Mouse (Mus musculus): ENCODE measurements at regions not wholly inside any gene's neighbourhood (a gene's known extent, or its start where the extent isn't known, plus 50 kb on each side); places are given as distances from the start of the nearest gene placed in this dataset.

DNA sequence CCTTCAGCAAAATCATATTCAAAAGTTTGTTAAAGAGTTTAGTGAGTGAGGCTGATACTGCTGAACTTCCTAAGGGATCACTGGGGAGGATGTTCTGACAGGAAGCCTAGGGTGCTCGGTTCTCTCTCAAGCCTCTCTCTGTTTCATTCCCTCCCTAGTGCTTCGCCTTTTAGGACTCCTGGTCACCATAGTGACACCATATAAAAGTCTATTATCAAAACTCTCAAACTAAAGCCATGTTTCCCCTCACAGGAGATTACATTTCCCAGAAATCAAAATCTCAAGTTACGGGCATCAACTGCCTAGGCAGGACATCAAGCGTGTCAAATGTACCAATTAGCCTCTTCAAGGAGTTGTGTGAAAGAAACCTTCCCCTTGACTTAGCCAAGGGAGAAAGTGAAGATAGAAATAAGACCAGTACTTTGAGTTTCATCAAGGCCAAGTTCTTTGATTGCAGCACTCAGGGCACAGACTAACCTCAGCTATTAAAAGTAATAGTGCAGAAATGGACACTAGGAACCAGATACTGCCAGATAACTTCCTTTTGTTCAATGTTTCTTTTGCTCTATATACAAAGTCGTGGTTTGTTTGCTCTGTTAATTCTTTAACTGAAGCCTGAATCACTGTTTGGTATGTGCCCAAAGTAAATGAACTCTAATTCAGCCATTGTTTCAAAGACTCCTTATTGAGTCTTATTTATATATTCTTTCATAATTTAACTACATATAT, 752.6 kb downstream of the Jrkl start:
- DNase-seq, result no peak

- no peak for DNase-seq
These were observed 787.8 kb downstream of the Jrkl start for GRCm38 (mm10) chr9:12457810-12458209.

DNA sequence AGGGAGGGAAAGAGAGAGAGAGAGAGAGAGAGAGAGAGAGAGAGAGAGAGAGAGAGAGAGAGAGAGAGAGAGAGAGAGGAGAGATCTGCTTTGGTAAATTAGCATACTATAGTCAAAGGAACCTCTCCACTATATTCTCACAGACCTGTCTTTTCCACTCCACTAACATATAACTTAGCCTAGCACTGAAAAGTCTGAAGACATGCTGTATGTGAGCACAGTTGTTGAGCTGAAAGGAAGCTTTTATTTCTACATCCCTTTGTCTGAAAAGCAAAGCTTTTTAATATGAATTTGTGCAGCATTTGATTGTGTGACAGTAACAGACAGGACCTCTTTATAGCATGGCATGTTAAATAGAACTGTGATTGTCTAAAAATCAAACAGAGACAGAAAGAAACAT, 788.9 kb downstream of the Jrkl start:
- DNase-seq, result no peak

- no peak for DNase-seq
These were observed 811.5 kb downstream of the Jrkl start for GRCm38 (mm10) chr9:12434171-12434570.

GRCm38 (mm10) chr9:12421906-12422305, 823.7 kb downstream of the Jrkl start:
- no peak for DNase-seq

DNA sequence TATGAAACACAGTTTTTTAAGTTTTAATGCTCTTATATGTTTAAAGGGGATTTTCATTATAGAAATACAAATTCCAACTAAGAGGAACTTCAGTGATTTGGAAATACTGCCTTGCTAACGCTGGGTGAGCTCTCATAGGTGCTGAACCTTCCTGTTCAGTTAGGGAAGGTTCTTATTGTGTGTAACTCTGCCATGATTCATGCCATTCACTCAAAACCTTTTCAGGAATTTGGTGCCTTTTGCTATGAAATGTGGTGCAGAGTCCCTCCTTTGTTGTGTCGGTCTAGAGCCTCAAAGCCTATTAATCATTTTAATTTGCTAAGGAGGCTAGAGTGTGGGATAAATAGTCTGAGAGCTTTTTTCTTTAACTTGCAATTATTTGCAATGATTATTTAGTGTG, 837.1 kb downstream of the Jrkl start:
- no peak for DNase-seq

DNA sequence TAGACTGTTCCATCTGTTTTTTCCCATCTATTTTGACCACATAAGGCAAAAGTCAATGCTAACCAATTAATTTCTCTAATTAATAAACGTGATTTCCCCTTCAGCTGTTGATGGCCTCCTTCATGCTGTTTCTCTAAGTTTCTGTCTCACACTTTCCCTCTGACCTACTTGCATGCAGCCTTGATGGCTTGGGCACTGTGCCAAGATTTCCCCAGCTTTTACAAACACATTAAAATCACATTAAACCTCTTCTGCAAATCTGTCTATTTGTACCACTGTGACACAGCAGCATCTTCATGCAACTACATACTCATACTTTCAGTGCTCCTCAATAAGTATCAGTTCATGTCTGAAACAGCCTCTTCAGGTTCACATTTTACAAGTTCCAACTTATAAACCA, 841.4 kb downstream of the Jrkl start:
- DNase-seq, result peak; percentile 43

GRCm38 (mm10) chr9:12395648-12396047, 850.0 kb downstream of the Jrkl start:
- no peak for DNase-seq

- no peak for DNase-seq
These were observed 864.6 kb downstream of the Jrkl start for GRCm38 (mm10) chr9:12380732-12381645.

DNA sequence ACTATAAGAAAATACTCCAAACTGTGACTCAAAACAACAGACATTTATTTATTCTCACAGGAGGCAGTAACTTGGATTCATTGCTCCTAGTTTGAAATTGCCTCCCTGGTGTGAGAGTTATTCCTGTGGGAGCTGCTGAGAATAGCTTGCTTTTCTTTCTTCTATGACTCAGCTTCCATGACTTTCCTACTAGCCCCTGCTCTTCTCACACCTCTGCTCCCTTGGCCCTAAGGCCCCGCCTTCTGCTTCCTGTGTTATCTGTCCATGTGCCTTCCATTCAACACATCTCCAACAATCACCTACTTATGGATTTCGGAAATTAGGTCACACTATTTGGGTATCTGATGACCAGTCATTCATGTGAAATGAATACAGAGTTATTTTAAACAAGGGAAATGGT, 865.6 kb downstream of the Jrkl start:
- no peak for DNase-seq

- no peak for DNase-seq
These were observed 901.3 kb downstream of the Jrkl start for GRCm38 (mm10) chr9:12344296-12344695.

DNA sequence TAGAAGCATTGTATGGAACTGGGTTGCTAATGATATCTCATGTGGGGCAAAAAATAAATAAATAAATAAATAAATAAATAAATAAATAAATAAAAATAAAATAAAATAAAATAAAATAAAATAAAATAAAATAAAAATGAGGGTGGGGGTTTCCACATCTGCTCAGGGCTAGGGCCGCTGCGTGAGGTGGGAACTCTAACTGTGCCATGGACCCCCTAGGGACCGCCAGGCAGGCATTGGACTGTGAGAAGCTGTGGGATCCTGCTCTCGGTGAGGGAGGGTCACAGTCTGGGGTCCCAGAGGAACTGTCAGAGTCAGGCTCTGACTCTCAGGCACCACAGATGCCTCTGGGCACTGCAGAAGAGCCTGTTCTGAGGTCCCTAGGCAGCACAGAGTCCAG, 904.2 kb downstream of the Jrkl start:
- DNase-seq, result no peak

- DNase-seq, result no peak
These were observed 932.0 kb downstream of the Jrkl start for GRCm38 (mm10) chr9:12313517-12314075.

DNA sequence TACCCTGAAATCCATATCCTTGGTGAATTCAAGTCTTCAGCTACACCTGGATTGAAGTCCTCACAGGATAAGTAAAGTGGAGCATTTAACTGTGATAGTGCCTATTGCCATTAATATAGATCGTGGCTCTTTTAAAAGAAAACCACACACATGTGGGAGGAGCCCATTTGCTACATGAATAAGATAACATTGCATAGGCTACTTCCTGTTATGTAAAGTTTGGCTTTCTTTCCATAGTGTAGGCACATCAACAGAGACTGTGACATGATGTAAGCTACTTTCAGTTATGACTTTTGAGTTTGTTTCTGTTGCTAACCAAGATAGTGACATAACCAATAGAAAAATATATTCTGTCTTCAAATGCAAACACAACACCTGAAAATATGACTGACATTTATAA, 932.6 kb downstream of the Jrkl start:
- DNase-seq, result no peak
